Mouse (Mus musculus): ENCODE measurements around the gene Snapin. TPM values are rescaled to one million over a fixed set of nuclear protein-coding genes. Genes with fewer than 3 reads are reported as not detected.

Snapin gene
- polyA plus RNA-seq, 1 experiment from 2014 or later: 89.3 TPM

DNA sequence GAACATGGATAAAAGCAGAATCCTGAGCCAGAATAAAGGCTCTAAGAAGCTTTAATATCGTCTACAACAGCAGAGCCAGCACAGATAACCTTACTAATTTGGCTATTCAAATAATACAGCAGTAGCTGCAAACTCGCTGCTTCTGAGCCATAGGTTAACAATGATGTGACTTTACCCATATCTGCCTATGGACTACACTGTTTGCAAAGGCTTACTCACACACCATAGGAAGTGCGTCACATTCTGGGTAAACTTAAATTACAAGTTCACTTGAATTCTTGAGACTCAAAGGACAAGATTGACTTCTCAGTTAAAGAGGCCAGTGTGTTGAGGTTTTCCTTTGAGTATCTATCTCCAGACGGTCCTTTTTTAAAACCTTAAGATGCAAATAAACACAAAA lies 12.6 kb upstream of the Snapin start:
- Histone ChIP-seq H3K27ac (replicated peaks in 1 of 2; ENCODE audit: control insufficient read depth in 1 of 2, insufficient read depth in 1 of 2, low read depth in 2 of 2, low read length in 2 of 2) (no peak overlapping the region), H3K9ac (ENCODE audit: low read length) (no peak overlapping the region), H3K4me3 (ENCODE audit: control insufficient read depth in 1 of 2, insufficient read depth in 1 of 2, low read depth in 1 of 2, low read length in 2 of 2) (no peak overlapping the region), H3K4me1 (ENCODE audit: control insufficient read depth in 2 of 2, insufficient read depth in 2 of 2, low read length in 2 of 2) (peaks cover 0 to 9% of the 10 kb centered on the region in 2 experiments; a peak in 2 of 4 replicates), H3K9me3 (ENCODE audit: control insufficient read depth, low read length) (no peaks in the 10 kb centered on the region), H3K27me3 (ENCODE audit: control insufficient read depth, insufficient read depth, low read length) (no peaks in the 10 kb centered on the region), H3K4me2 (ENCODE audit: low read length) (no peak overlapping the region), H3K36me3 (ENCODE audit: control insufficient read depth, insufficient read depth, low read length) (peaks cover 93% of the 10 kb centered on the region)
- 83% methylated on average over 4 of the region's 4 CpGs for WGBS
- ATAC-seq (ENCODE audit: insufficient number of reproducible peaks, insufficient read depth, low FRiP score, low read depth): no peak

DNA sequence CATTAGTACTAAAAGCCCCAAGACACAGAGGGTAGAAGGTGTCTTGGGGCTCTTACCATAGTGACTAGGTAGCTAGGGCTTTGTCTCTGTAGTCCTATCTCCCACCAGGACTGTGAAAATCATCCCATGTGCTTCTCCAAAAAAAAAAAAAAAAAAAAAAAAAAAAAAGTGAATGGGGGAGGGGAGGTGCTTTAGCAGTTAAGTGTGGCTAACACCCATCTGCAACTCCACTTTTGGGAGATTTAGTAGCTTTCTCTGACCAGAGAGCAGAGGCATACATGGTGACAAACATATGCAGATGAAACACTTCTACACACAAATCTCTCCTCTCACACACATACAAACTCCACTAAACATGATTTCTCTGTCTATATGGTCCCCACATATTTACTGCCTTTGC lies 6.8 kb upstream of the Snapin start:
- no peak for ATAC-seq (ENCODE audit: insufficient number of reproducible peaks, insufficient read depth, low FRiP score, low read depth)
- Histone ChIP-seq H3K27me3 (ENCODE audit: control insufficient read depth, insufficient read depth, low read length) (no peaks in the 10 kb centered on the region), H3K9ac (ENCODE audit: low read length) (no peak overlapping the region), H3K9me3 (ENCODE audit: control insufficient read depth, low read length) (no peaks in the 10 kb centered on the region), H3K36me3 (ENCODE audit: control insufficient read depth, insufficient read depth, low read length) (peaks cover 79% of the 10 kb centered on the region), H3K4me1 (ENCODE audit: control insufficient read depth in 2 of 2, insufficient read depth in 2 of 2, low read length in 2 of 2) (no peaks in the 10 kb centered on the region), H3K4me2 (ENCODE audit: low read length) (no peak overlapping the region), H3K4me3 (ENCODE audit: control insufficient read depth in 1 of 2, insufficient read depth in 1 of 2, low read depth in 1 of 2, low read length in 2 of 2) (no peak overlapping the region), H3K27ac (replicated peaks in 1 of 2; ENCODE audit: control insufficient read depth in 1 of 2, insufficient read depth in 1 of 2, low read depth in 2 of 2, low read length in 2 of 2) (no peak overlapping the region)

DNA sequence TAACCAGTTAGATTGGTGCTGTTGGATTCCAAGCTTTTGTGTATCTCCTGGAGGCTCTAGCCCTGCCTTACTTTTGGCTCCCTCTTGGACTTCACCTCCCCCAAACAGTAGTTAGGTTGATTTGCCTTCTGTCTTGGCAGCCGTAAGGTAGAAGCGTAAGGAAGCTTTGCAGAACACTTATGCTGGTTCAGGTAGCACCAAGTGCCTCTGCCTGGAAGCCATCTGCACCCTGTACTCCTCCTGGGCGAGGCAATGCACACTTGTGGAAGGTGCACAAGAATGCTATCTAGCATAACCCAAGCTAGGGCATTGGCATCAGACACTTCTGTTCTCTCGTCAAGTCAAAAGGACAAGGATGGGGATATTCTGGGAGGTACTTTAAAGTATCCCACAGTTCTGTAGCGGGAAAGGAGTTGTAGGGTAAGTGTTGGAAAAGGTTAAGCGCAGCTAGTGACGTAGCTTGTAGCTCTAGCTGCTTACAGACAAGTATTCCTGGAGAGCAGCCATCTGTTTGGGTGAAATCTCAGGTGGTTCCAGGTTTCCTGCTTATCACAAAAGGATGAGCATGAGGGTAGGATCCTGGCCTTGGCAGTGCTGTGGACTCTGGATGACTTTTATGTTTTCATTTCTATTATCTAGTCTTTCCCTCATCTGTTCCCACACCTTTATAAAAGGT lies 5.2 kb upstream of the Snapin start:
- Histone ChIP-seq H3K4me1 (ENCODE audit: control insufficient read depth in 2 of 2, insufficient read depth in 2 of 2, low read length in 2 of 2) (no peaks in the 10 kb centered on the region), H3K4me3 (ENCODE audit: control insufficient read depth in 1 of 2, insufficient read depth in 1 of 2, low read depth in 1 of 2, low read length in 2 of 2) (no peak overlapping the region), H3K27ac (replicated peaks in 1 of 2; ENCODE audit: control insufficient read depth in 1 of 2, insufficient read depth in 1 of 2, low read depth in 2 of 2, low read length in 2 of 2) (no peak overlapping the region), H3K9ac (ENCODE audit: low read length) (no peak overlapping the region), H3K4me2 (ENCODE audit: low read length) (no peak overlapping the region), H3K27me3 (ENCODE audit: control insufficient read depth, insufficient read depth, low read length) (no peaks in the 10 kb centered on the region), H3K9me3 (ENCODE audit: control insufficient read depth, low read length) (no peaks in the 10 kb centered on the region), H3K36me3 (ENCODE audit: control insufficient read depth, insufficient read depth, low read length) (peaks cover 63% of the 10 kb centered on the region)
- 83% methylated on average over 7 of the region's 7 CpGs for WGBS
- no peak for ATAC-seq (ENCODE audit: insufficient number of reproducible peaks, insufficient read depth, low FRiP score, low read depth)

- no peak overlapping the region for H3K9ac ChIP-seq (ENCODE audit: low read length)
- no peaks in the 10 kb centered on the region for H3K9me3 ChIP-seq (ENCODE audit: control insufficient read depth, low read length)
- no peaks in the 10 kb centered on the region for H3K27me3 ChIP-seq (ENCODE audit: control insufficient read depth, insufficient read depth, low read length)
- WGBS: 70% methylated on average over 4 of the region's 4 CpGs
- no peak for ATAC-seq (ENCODE audit: insufficient number of reproducible peaks, insufficient read depth, low FRiP score, low read depth)
- peaks cover 2 to 7% of the 10 kb centered on the region in 2 experiments; a peak in 3 of 4 replicates for H3K4me1 ChIP-seq (ENCODE audit: control insufficient read depth in 2 of 2, insufficient read depth in 2 of 2, low read length in 2 of 2)
- H3K4me3 ChIP-seq (ENCODE audit: control insufficient read depth in 1 of 2, insufficient read depth in 1 of 2, low read depth in 1 of 2, low read length in 2 of 2): no peak overlapping the region
- H3K4me2 ChIP-seq (ENCODE audit: low read length): no peak overlapping the region
- peaks cover 50% of the 10 kb centered on the region for H3K36me3 ChIP-seq (ENCODE audit: control insufficient read depth, insufficient read depth, low read length)
- H3K27ac ChIP-seq (replicated peaks in 1 of 2; ENCODE audit: control insufficient read depth in 1 of 2, insufficient read depth in 1 of 2, low read depth in 2 of 2, low read length in 2 of 2): no peak overlapping the region
These were observed 3.2 kb upstream of the Snapin start for GRCm38 (mm10) chr3:90493831-90494540.

DNA sequence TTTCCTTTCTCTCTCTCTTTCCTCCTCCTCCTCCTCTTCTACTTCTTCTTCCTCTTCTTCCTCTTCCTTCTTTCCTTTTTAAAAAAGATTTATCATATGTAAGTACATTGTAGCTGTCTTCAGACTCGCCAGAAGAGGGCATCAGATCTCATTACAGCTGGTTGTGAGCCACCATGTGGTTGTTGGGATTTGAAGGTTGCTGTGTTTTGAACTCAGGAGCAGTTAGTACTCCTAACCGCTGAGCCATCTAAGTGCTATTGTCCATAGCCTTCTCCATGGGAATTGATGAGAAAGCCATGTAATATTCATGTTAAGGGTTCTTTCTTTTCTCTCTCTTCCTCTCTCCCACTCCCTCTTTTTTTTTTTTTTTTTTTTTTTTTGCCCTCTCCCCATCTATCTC lies 517 bp upstream of the Snapin start:
- H3K27ac ChIP-seq (replicated peaks in 1 of 2; ENCODE audit: control insufficient read depth in 1 of 2, insufficient read depth in 1 of 2, low read depth in 2 of 2, low read length in 2 of 2): no peak overlapping the region
- H3K4me1 ChIP-seq (ENCODE audit: control insufficient read depth in 2 of 2, insufficient read depth in 2 of 2, low read length in 2 of 2): peaks cover 2 to 7% of the 10 kb centered on the region in 2 experiments; a peak in 3 of 4 replicates
- no peak for ATAC-seq (ENCODE audit: insufficient number of reproducible peaks, insufficient read depth, low FRiP score, low read depth)
- no peaks in the 10 kb centered on the region for H3K9me3 ChIP-seq (ENCODE audit: control insufficient read depth, low read length)
- H3K36me3 ChIP-seq (ENCODE audit: control insufficient read depth, insufficient read depth, low read length): peaks cover 49% of the 10 kb centered on the region
- H3K4me3 ChIP-seq (ENCODE audit: control insufficient read depth in 1 of 2, insufficient read depth in 1 of 2, low read depth in 1 of 2, low read length in 2 of 2): no peak overlapping the region
- H3K4me2 ChIP-seq (ENCODE audit: low read length): no peak overlapping the region
- no peak overlapping the region for H3K9ac ChIP-seq (ENCODE audit: low read length)
- WGBS: 38% methylated on average over 2 of the region's 2 CpGs
- H3K27me3 ChIP-seq (ENCODE audit: control insufficient read depth, insufficient read depth, low read length): no peaks in the 10 kb centered on the region

DNA sequence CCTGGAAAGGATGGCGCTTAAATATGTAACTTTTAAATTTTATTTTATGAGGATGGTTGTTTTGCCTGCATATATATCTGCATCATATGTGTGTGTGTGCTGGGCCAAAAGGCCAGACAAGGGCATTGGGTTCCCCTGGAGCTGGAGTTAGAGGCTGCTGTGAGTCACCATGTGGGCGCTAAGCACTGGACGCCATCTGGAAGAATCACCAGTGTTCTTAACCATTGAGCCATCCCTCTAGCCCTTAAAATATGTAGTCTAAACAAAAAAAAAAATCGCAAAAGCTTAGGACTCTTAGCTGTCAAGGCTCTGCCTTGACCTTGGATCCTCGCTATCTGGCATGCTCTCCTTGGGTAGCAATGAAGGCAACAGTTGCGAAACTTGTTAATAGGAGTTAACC lies 2.3 kb downstream of the Snapin start:
- Histone ChIP-seq H3K9me3 (ENCODE audit: control insufficient read depth, low read length) (no peaks in the 10 kb centered on the region), H3K4me1 (ENCODE audit: control insufficient read depth in 2 of 2, insufficient read depth in 2 of 2, low read length in 2 of 2) (peaks cover 2 to 7% of the 10 kb centered on the region in 2 experiments; a peak in 3 of 4 replicates), H3K27ac (replicated peaks in 1 of 2; ENCODE audit: control insufficient read depth in 1 of 2, insufficient read depth in 1 of 2, low read depth in 2 of 2, low read length in 2 of 2) (no peak overlapping the region), H3K9ac (ENCODE audit: low read length) (no peak overlapping the region), H3K4me3 (ENCODE audit: control insufficient read depth in 1 of 2, insufficient read depth in 1 of 2, low read depth in 1 of 2, low read length in 2 of 2) (no peak overlapping the region), H3K36me3 (ENCODE audit: control insufficient read depth, insufficient read depth, low read length) (peaks cover 60% of the 10 kb centered on the region), H3K4me2 (ENCODE audit: low read length) (no peak overlapping the region), H3K27me3 (ENCODE audit: control insufficient read depth, insufficient read depth, low read length) (no peaks in the 10 kb centered on the region)
- WGBS: 90% methylated on average over 6 of the region's 6 CpGs
- ATAC-seq (ENCODE audit: insufficient number of reproducible peaks, insufficient read depth, low FRiP score, low read depth): no peak

DNA sequence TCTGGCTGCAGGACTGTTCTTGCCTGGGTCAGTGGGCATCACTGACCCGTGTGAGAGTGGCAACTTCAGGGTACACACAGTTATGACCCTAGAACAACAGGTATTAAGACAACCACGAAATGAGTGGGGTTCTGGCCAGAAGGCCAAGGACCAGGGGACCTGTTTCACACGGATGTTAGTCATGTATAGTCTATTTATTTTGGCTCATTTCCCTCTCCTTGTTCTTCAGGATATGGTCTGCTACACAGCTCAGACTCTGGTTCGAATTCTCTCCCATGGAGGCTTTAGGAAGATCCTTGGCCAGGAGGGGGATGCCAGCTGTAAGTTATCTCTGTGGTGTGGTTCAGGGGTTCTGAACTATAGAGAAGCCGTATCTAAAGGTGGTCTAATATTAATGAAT lies 3.8 kb downstream of the Snapin start:
- no peak overlapping the region for H3K4me2 ChIP-seq (ENCODE audit: low read length)
- no peak for ATAC-seq (ENCODE audit: insufficient number of reproducible peaks, insufficient read depth, low FRiP score, low read depth)
- no peak overlapping the region for H3K27ac ChIP-seq (replicated peaks in 1 of 2; ENCODE audit: control insufficient read depth in 1 of 2, insufficient read depth in 1 of 2, low read depth in 2 of 2, low read length in 2 of 2)
- H3K4me3 ChIP-seq (ENCODE audit: control insufficient read depth in 1 of 2, insufficient read depth in 1 of 2, low read depth in 1 of 2, low read length in 2 of 2): no peak overlapping the region
- H3K27me3 ChIP-seq (ENCODE audit: control insufficient read depth, insufficient read depth, low read length): no peaks in the 10 kb centered on the region
- H3K4me1 ChIP-seq (ENCODE audit: control insufficient read depth in 2 of 2, insufficient read depth in 2 of 2, low read length in 2 of 2): peaks cover 2 to 7% of the 10 kb centered on the region in 2 experiments; a peak in 3 of 4 replicates
- H3K36me3 ChIP-seq (ENCODE audit: control insufficient read depth, insufficient read depth, low read length): peaks cover 76% of the 10 kb centered on the region
- no peaks in the 10 kb centered on the region for H3K9me3 ChIP-seq (ENCODE audit: control insufficient read depth, low read length)
- 70% methylated on average over 5 of the region's 5 CpGs for WGBS
- H3K9ac ChIP-seq (ENCODE audit: low read length): no peak overlapping the region
